Mouse (Mus musculus) Patski (cell line): ENCODE data around the gene Cdh23. TPM values are rescaled to one million over a fixed set of nuclear protein-coding genes. Genes with fewer than 3 reads are reported as not detected.
A peak's percentile ranks its signal among the peaks of the same experiment; 100 is the strongest.

Experiments
- ATAC-seq: fragments of 100-300 bp; one replicate; pipeline ENCODE4 v1.8.0; 2021
- CTCF ChIA-PET: fragments of 350-600 bp; sonication (Branson Sonifier 250); formaldehyde crosslinking; loops from one replicate; lab custom pipeline; 2022; ENCODE audit warnings: inconsistent platforms; lab: Charles Lee
- POLR2A ChIA-PET: fragments of 350-600 bp; sonication (Branson Sonifier 250); formaldehyde crosslinking; loops from one replicate; lab custom pipeline; 2022; ENCODE audit warnings: antibody characterized with exemption, inconsistent platforms; lab: Charles Lee
- DNase-seq: peaks from one replicate; pipeline ENCODE4 v3.0.0-alpha.2; 2011; ENCODE audit warnings: low read depth, low spot score
- H3K27me3 ChIP-seq: fragments of 371-371 bp; one replicate; pipeline ENCODE4 v1.5.1; 2021
- CTCF ChIP-seq: fragments of 100-300 bp; IDR thresholded peaks from one replicate; pipeline ENCODE4 v1.5.1; 2021
- in situ Hi-C: fragments of 300-500 bp; cut with MboI; formaldehyde crosslinking; loops from 3 replicates; pipeline ENCODE4 v1.11.1; 2018; ENCODE audit warnings: low pct_unique_long_range_greater_than_20kb, mixed read lengths
- polyA plus RNA-seq: library from polyadenylated mRNA; unstranded; gene quantifications from one replicate; pipeline ENCODE4 v1.2.3, GENCODE M21; 2021

The Cdh23 gene
- polyA plus RNA-seq, 1 experiment from 2014 or later = 0.19 TPM

DNA sequence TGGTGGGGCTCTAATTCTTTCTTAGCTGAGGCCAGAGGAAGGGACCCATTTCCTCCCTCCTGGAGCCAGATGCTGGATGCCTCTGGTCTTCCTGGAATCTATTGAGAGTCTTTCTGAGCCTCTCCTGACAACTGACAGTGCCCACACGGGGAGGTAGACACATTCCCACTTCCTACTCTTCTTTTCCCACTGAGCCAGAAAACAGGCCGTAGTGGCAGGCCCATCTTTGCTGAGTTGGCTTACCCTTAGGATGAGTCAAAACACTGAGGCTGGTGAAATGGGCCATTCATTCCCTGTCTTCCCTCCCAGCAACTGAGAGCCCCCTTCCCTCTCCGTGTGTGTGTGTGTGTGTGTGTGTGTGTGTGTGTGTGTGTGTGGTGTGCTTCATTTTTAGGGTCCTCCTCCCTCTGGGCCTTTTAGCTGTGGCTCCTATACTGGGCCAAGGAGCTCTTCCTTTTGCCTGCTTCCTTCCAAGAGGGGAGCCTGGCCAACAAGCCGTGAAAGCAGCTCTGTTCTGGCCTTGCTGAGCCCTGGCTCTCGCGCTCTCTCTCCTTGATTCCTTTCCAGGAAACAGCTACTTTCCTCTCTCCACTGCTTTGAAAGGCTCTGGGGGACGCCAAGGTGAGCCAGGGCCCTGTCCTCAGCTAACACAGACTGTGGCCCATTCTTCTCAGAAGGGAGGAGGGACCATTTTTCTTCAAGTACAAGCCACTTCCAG lies 290.7 kb downstream of the Cdh23 start:
- CTCF ChIA-PET = interaction anchor here (1.1 to 2.2 kb wide), 2 partner anchors 10 to 100 kb away, joined by 4 to 5 read pairs; no protein-coding TSS in a partner anchor
- in situ Hi-C loops = no loop called here
- POLR2A ChIA-PET = no interaction called here
- DNase-seq = no peak
- H3K27me3 ChIP-seq = peaks cover 8% of the 10 kb centered on the region
- TF ChIP-seq CTCF = no peak
- no peak for ATAC-seq

DNA sequence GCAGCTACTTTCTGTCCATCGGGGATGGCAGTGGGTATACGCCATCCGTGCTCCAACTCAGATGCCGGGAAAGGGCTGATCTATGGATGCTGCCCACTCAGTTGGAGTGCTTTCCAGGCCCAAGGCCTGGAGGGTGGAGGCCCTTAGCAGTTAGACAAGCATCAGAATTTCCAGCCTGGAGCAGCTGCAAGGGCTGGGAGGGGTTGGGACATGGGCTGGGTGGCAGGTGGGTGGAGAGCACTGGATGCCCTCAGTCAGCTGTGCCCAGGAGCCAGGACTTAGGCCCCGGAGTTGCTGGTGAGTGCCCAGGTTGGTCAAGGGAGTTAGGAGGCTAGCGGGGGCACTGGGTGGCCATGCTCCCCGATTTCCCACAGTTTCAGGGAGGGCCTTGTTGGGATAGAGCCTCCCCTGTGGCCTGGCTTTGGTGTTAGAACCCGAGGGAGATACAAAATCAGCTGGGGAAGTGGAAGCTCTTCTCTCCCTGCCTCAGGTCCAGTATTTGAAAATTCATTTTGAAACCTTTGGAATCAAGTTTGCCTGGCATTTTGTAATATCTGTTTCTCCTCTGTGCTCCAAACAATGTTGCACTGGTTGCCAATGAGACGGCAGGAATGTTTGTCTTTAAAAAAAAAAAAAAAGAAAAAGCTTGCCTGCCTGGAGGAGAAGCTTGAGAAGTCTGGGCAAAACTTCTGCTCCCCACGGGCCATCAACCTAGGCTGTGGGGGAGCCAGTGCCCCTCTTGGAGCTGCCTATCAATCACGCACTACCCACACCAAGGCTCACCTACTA lies 295.6 kb downstream of the Cdh23 start:
- in situ Hi-C loops = no loop called here
- ChIA-PET CTCF (interaction anchor here (1.9 kb wide), 1 partner anchor 95 kb away, joined by 5 read pairs; no protein-coding TSS in a partner anchor), POLR2A (interaction anchor here (0.5 kb wide), 1 partner anchor 77 kb away, joined by 3 read pairs; no protein-coding TSS in a partner anchor)
- no peak for DNase-seq
- ATAC-seq = no peak
- TF ChIP-seq CTCF = no peak
- H3K27me3 ChIP-seq = peaks cover 6% of the 10 kb centered on the region

- ChIA-PET CTCF (no interaction called here), POLR2A (no interaction called here)
- in situ Hi-C loops = no loop called here
- no peak for TF ChIP-seq CTCF
- peaks cover 6% of the 10 kb centered on the region for H3K27me3 ChIP-seq
- ATAC-seq (no peak), DNase-seq (no peak)
Measured at GRCm38 (mm10) chr10:60399449-60399848, 296.8 kb downstream of the Cdh23 start, which contains the start of gene Gm17455. TSS of gene Gm17455 (plus strand) at chr10:60399726.

GRCm38 (mm10) chr10:60398051-60398814 lies 298.1 kb downstream of the Cdh23 start:
- no peak for ATAC-seq
- POLR2A ChIA-PET = no interaction called here
- CTCF ChIA-PET = interaction anchor here (1.6 kb wide), 1 partner anchor 93 kb away, joined by 4 read pairs; no protein-coding TSS in a partner anchor

DNA sequence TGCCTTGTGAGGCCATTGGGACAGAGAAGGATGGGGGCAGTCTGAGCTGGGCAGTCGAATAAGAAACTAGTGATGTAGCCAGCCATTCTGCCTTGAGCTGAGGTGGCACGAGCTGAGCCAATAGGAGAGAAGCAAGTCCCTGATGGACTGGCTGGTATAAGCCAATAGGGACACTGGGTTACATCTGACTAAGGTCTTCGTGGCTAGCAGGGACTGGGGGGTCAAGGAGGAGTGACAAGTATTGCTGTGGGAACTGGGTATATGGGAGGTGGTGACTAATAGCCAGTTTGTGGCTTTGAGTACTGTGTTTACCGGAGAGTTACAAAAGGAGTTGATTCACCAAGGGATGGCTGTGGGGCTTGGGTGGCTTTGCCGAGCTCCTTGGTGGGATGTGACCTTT lies 300.7 kb downstream of the Cdh23 start:
- peak; percentile 79 for ATAC-seq
- ChIA-PET POLR2A (no interaction called here), CTCF (interaction anchor here (1.6 kb wide), 2 partner anchors 10 to 12 kb away, joined by 5 read pairs; no protein-coding TSS in a partner anchor)
- TF ChIP-seq CTCF = no peak
- in situ Hi-C loops = no loop called here
- H3K27me3 ChIP-seq = no peaks in the 10 kb centered on the region
- peak; percentile 68 for DNase-seq

More at GRCm38 (mm10) chr10:60398051-60398814, 298.1 kb downstream of the Cdh23 start:
- TF ChIP-seq CTCF = no peak
- in situ Hi-C loops = no loop called here
- H3K27me3 ChIP-seq = peaks cover 6% of the 10 kb centered on the region
- no peak for DNase-seq

DNA sequence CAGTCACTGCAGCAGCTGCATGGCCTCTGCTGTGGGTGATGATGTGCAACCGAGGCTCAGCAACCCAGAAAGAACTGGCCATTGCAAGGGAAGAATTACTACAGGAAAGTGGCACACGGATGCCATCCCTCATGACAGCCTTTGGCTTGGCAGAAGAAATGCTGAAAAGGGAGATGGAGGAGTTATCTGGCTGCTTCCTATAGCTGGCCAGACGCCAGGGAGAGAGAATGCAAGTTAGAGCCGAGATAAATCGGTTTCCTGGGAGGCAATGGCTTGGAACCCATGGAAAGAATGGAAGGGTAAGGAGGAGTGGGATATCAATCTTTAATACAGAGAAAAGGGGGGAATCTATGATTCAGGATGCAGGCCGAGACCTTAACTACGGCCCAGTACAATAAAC lies 301.4 kb downstream of the Cdh23 start:
- ATAC-seq (no peak), DNase-seq (no peak)
- POLR2A ChIA-PET = no interaction called here
- no peak for TF ChIP-seq CTCF
- no peaks in the 10 kb centered on the region for H3K27me3 ChIP-seq
- CTCF ChIA-PET = interaction anchor here (1.6 kb wide), 2 partner anchors 11 to 13 kb away, joined by 5 read pairs; no protein-coding TSS in a partner anchor
- in situ Hi-C loops = loop anchor here (5.0 kb wide), 1 partner anchor 38 kb away; no protein-coding TSS in a partner anchor

DNA sequence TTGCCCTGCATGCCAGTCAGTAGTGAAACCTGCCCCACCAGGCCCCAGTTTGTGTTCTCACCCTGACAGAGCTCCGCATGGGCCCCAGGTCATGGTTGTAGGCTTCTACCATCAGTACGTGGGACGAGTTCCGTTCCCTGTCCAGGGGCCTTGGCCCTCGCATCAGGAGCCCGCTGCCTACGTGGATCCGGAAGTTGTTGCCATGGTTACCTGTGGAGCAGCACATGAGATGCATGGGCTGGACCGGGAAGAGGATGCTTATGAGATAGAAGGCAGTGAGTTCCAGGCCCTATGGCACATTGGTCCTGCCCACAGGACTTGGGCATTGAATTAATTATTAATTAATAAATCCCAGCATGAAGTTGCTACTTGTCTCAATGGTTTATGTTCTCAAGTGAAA lies 304.6 kb downstream of the Cdh23 start:
- ATAC-seq (no peak), DNase-seq (no peak)
- TF ChIP-seq CTCF = no peak
- POLR2A ChIA-PET = no interaction called here
- CTCF ChIA-PET = interaction anchor here (1.0 kb wide), 1 partner anchor 87 kb away, joined by 3 read pairs; no protein-coding TSS in a partner anchor
- in situ Hi-C loops = loop anchor here (5.0 kb wide), 1 partner anchor 34 kb away; no protein-coding TSS in a partner anchor
- H3K27me3 ChIP-seq = no peaks in the 10 kb centered on the region

DNA sequence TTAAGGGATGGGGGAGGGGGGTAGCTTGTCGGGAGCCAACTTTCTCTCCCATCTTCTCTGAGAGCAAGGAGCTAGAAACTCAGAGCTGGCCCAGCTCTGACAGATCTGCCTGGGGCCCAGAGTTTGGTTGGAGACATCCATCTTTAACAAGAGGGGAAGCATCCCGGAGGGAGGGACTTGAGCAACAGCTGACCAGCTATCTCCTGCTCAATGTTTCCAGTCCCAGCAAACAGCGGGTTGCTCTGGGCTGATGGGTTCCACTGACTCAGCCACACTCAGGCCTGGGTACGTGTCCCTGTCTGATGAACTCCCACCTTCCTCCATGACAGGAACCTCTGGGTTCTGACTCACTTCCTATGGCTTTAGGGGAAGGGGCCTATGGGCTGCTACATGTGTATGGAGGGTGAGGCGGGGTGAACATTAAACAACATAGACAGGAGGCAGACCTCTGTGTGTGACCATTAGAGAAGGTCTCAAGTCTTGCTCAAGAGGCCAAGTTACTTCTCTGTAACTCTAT lies 305.3 kb downstream of the Cdh23 start:
- in situ Hi-C loops = loop anchor here (5.0 kb wide), 1 partner anchor 34 kb away; no protein-coding TSS in a partner anchor
- DNase-seq (no peak), ATAC-seq (no peak)
- no peaks in the 10 kb centered on the region for H3K27me3 ChIP-seq
- ChIA-PET POLR2A (no interaction called here), CTCF (no interaction called here)
- no peak for TF ChIP-seq CTCF

DNA sequence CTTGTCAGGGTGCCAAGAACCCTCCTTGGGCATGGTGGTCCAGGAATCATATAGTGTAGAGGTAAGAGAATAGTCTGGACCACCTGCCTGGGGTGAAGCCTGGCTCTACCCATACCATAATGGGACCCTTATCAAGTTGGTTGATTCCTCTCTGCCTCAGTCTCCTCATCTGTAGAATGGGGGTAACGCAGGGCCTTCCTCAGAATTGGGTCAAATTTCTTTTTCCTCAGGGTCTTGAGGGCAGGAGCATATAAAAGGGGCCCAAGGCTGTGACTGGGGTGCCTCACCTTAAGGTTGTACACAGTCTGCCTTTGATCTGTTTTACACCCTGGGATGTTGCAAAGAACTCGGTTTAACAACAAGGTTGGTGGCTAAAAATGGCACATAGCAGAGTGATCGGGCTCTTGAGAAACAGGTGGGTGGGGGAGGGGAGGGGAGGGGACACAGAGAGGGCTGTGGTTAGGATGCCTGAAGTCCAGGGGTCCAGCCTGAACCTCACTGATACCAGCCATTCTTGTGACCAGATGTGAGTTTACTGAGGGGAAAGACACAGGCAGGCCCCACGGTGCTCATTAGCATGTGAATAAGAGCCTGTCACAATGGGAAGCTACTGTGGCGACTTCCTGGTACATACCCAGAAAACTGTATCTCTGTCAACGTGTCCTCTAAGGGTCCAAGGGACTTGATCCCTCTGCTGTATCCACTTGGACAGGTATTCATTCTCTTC lies 305.9 kb downstream of the Cdh23 start:
- no peak for TF ChIP-seq CTCF
- no peaks in the 10 kb centered on the region for H3K27me3 ChIP-seq
- DNase-seq (no peak), ATAC-seq (no peak)
- CTCF ChIA-PET = no interaction called here
- POLR2A ChIA-PET = no interaction called here
- in situ Hi-C loops = loop anchor here (5.0 kb wide), 1 partner anchor 33 kb away; no protein-coding TSS in a partner anchor
